Mouse (Mus musculus): ENCODE results near the gene Usp30. TPM values are rescaled to one million over a fixed set of nuclear protein-coding genes. Genes with fewer than 3 reads are reported as not detected.

Gene Usp30
- 1 to 10 TPM; 8.4 to 9.3 TPM for total RNA-seq (2021)
- long read RNA-seq, experiment 1, full-length matches to known transcripts: 12 of 20 reads
- long read RNA-seq, experiment 1, partial matches to known transcripts: 1 of 20 reads
- long read RNA-seq, experiment 1, other reads (novel, unspliced or antisense): 7 of 20 reads
- long read RNA-seq, experiment 2, full-length matches to known transcripts: 5 of 12 reads
- long read RNA-seq, experiment 2, partial matches to known transcripts: 1 of 12 reads
- long read RNA-seq, experiment 2, other reads (novel, unspliced or antisense): 6 of 12 reads

DNA sequence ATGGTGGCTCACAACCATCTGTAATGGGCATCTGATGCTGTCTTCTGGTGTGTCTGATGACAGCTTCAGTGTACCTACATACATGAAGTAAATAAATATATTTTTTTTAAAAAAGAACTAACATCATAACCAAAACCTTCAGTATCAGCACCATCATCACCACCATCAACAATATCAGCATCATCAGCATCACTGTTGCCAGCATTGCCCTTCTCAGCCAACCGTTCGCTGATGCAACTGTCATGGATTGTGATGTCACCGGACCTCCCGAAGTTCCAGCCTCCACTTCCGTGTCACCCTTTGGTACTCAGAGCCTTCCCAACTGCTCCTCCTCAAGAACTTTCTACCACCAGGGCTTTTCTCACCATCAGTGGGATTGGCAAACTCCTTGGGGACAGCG is at the start of gene Usp30:
TSS of gene Usp30 (plus strand) at position 301 of the 400 bp plus-strand sequence.
- H3K27ac ChIP-seq: no peak within 1 kb of the TSS
- no peak for TF ChIP-seq CTCF (IDR thresholded peaks at IDR 0.05)
- intact Hi-C loops (cut with DNase I): no loop called here
- no peak within 1 kb of the TSS for H3K4me3 ChIP-seq
- DNase-seq: no peak

DNA sequence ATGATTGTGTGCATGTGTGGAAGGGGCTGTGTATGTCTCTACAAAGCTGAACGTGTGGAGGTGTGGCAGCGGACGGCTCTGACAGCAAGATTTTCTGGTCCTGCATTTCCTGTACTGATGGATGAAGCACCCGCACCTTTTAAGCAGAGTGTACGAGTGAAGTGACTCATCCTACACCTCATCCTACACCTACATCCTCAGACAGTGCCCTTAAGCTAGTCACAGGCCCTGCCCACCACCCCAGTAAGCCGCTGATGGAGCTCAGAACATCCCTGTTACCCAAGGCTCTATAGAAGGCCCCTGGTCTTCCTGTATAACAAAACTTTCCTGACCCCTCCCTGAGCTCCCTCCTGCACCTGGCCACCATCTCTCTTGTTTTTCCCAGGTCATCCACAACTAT is 40.9 kb upstream of the Usp30 start:
- no peak for DNase-seq
- Histone ChIP-seq H3K4me3 (no peak overlapping the region), H3K27ac (no peak overlapping the region)
- intact Hi-C loops (cut with DNase I): no loop called here
- no peak for TF ChIP-seq CTCF (IDR thresholded peaks at IDR 0.05)

DNA sequence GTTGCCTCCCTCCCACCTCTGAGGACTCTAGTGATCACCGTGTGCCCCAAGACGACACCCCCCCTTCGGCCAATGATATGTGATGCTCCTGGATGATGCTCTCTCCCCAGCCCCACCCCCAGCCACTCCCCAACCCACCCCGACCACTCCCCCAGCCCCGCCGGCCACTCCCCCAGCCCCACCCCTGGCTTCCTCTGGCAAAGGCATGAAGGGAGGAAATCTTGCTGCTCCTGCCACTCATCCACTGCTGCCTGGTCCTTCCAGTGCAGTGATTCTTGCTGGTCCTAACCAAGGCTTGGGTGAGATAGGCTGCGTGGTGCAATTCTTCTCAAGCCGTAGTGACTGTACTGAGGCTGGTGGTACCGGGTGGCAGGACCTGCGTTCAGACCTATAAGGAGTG is 40.4 kb upstream of the Usp30 start:
- intact Hi-C loops (cut with DNase I): no loop called here
- no peak overlapping the region for H3K27ac ChIP-seq
- no peak for TF ChIP-seq CTCF (IDR thresholded peaks at IDR 0.05)
- DNase-seq: no peak
- no peak overlapping the region for H3K4me3 ChIP-seq

DNA sequence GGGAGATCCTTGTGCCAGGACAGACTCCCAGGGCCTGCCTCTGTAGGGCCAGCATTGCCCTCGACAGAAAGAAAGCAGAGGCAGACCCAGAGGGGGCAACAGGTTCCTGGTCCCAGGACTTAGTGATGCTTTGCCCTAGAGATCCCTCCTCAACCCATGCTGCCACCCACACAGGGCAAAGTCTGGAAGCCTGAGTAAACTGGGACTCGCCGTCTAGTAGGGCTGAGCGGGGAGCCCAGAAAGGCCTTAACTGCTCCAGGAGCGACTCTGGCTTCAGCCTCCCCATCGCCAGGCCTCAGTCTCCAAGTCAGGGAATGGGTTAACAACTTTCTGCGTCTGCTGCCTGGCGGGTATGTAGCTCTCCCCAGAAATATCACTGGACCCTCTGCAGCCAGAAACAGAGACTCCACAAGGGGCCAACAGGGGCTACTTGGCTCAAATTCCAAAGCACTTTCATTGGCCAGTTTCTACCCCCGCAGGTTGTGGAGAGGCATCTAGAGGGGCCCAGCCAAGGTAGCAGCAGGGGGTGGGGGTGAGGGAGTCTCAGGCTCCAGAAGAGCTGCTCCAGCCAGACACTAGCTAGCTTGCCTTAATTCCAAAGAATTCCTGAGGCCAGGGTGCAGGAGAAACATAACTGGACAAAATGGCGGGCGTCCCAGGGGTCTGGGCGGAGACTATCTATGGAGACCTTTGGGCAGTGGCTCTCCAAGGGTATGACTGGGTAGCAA is 37.9 kb upstream of the Usp30 start:
- DNase-seq: no peak
- intact Hi-C loops (cut with DNase I): no loop called here
- no peak overlapping the region for H3K27ac ChIP-seq
- TF ChIP-seq CTCF (IDR thresholded peaks at IDR 0.05): no peak
- H3K4me3 ChIP-seq: no peak overlapping the region

DNA sequence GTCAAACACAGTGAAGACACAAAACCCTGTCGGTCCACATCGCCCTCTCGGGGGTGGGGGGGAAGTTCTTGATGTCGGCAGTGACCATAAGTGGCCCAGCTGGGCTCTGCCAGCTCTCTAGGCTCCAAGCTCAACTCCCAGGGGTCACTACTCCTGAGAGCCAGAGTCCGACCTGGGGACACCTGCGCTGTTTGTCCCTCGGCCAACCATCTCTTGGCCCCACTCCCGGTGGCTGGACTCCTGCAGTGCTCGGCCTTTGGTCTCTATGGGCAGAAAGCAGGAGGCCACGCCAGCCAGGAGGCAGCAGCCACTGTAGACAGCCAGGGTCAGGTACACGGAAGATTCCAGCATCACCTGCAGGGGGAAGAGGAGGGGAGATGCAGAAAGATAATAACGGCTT is 37.1 kb upstream of the Usp30 start:
- TF ChIP-seq CTCF (IDR thresholded peaks at IDR 0.05): no peak
- no peak overlapping the region for H3K4me3 ChIP-seq
- H3K27ac ChIP-seq: no peak overlapping the region
- DNase-seq: no peak
- intact Hi-C loops (cut with DNase I): no loop called here

DNA sequence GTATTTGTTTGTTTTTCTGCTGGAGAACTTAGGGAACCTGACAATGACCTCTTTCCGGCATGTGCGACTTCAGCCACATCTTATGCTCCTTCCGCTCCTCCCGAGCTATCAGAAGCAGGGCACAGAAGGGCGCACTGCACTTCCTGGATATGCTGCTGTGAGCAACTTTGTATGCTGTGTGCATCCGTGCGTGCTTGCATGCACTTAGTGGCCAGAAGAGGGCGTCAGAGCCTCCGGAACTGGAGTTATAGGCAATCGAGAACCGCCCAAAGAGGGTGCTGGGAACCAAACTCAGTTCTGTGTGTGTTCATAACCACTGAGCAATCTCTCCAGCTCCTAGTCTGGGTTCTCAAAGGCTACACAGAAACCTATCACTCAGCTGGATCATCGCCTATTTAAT is 34.6 kb upstream of the Usp30 start:
- H3K4me3 ChIP-seq: no peak overlapping the region
- TF ChIP-seq CTCF (IDR thresholded peaks at IDR 0.05): no peak
- intact Hi-C loops (cut with DNase I): no loop called here
- H3K27ac ChIP-seq: no peak overlapping the region
- DNase-seq: no peak

DNA sequence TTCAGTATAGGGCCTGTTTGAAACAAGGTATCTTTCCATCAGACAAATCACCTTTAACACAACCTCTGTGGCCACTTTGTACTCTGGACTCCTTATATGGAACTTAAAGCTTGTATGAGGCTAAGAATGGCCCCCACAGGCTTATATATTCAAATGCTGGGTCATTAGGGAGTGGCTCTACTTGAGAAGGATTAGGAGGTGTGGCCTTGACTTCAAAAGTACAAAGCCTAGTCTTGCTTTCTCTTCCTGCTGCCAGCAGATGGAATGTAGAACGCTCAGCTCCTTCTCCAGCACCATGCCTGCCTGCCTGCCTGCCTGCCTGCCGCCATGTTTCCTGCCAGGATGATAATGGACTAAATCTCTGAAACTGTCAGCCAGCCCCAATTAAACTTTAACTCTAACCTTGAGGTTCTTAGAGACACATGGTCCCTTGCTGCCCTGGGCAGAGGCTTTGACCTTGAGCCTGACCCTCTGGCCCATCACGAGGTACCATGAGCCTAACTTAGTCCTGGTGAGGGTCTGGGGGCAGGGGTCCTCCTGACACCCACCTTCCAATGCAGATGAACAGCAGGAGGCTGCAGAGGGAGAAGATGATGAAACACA is 33.0 kb upstream of the Usp30 start:
- Histone ChIP-seq H3K27ac (no peak overlapping the region), H3K4me3 (no peak overlapping the region)
- DNase-seq: no peak
- intact Hi-C loops (cut with DNase I): no loop called here
- no peak for TF ChIP-seq CTCF (IDR thresholded peaks at IDR 0.05)

DNA sequence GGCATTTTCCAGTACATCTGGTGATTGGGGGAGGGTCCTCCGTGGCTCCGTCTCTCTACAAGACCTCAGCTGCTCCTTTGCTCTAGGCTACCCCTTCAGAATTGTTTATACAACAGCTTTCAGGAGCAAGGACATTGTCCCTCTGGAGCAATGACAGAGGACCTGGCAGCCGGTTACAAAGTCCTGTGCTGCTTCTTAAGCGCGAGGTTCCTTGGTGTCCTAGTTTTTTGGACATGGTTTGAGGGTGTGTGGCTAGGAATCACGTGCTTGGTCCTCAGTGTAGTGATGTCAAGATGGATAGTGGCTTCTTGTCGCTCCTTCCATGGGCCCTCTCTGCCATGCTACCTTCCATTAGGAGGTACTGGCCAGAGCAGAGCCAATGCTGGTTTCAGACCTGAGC is 30.9 kb upstream of the Usp30 start:
- H3K4me3 ChIP-seq: no peak overlapping the region
- no peak overlapping the region for H3K27ac ChIP-seq
- no peak for DNase-seq
- no peak for TF ChIP-seq CTCF (IDR thresholded peaks at IDR 0.05)
- intact Hi-C loops (cut with DNase I): no loop called here

DNA sequence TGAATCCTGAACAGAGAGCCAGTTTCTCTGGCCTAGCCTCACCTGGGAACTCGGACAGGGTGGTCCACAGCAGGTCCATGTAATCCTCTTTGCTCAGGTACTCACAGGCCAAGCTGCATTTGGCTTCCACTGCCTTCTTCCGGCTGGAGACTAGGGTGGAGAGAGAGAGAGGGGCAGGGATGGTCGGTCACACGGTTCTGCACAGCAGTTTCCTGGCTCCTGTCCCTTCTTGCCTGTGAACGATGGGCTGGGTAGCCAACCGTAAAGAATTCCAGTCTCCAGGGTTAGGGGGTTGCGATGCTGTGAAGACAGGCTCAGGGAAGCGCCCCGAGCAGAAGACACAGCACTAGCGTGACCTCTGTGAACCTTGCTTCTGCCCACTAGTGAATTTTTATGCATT is 30.1 kb upstream of the Usp30 start:
- intact Hi-C loops (cut with DNase I): no loop called here

DNA sequence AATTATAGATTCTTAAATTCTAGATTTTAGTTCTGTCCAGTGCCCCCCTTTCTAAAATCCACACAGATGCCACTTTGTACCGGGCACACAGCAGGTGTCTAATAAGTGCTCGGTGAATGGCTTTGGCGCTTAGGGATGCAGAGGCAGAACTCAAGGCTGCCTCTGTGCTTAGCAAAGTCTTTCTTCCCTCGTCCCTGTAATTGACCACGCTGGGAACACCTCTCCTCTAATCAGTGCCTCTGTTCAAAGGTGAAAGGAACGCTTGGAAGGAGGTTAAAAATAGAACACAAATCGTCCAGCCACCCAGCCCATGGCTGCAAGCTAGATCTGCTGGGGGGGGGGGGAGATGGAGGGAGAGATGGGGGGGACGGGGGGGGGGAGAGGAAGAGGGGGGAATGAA is 24.8 kb upstream of the Usp30 start:
- intact Hi-C loops (cut with DNase I): no loop called here
- no peak for DNase-seq
- Histone ChIP-seq H3K4me3 (no peak overlapping the region), H3K27ac (no peak overlapping the region)
- TF ChIP-seq CTCF (IDR thresholded peaks at IDR 0.05): no peak

More for the DNA sequence above, 30.1 kb upstream of the Usp30 start:
- no peak for DNase-seq
- TF ChIP-seq CTCF (IDR thresholded peaks at IDR 0.05): no peak
- no peak overlapping the region for H3K4me3 ChIP-seq
- H3K27ac ChIP-seq: no peak overlapping the region

DNA sequence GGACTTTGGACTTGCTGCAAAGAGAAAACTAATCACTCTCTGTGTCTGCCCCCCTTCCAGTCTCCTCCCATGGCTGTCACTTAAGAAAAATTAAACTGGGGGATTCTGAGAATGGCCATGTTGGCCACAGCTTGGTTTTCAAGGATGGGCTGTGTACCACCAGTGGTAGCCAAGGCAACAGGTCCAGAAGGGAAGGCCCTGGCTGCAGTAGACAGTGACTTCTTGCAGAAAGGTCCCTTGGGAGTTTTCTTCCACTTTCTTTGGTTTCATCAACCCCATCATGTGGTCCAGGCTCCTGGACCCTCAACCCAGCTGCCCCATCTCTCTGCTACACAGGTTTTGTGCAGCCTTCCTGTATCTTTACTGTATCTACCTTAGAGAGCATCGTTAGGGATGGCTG is 24.4 kb upstream of the Usp30 start:
- intact Hi-C loops (cut with DNase I): no loop called here
- peak; percentile 4 for DNase-seq
- Histone ChIP-seq H3K27ac (no peak overlapping the region), H3K4me3 (no peak overlapping the region)
- no peak for TF ChIP-seq CTCF (IDR thresholded peaks at IDR 0.05)

DNA sequence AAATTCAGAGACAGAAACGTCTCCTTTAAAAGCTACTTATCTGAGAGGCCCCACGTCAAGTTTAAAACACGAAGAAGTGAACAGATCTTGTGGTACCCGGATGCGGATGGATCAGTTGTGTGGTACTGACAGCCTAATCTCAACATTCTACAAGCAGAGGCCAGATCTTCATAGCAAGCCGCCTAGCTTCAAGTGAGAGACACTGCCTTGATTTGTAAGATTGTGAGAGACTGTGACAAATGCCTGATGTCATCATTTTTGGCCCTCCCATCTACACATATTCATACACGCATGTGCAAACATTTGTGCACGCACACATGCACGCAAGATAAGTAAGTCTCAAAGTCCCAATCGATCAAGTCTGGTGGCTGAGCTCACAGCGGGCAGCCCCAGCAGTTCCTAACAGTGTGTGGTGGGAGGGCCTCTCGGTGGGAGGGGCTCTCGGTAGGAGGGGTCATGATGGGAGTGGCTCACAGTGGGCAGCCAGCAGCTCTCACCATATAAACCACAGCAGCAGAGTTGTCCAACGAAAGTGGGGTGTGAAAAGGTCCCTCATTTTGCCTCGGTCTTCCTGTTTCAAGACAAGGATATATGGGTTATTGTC is 23.8 kb upstream of the Usp30 start:
- DNase-seq: peak; percentile 35
- TF ChIP-seq CTCF (IDR thresholded peaks at IDR 0.05): no peak
- intact Hi-C loops (cut with DNase I): no loop called here
- Histone ChIP-seq H3K27ac (no peak overlapping the region), H3K4me3 (no peak overlapping the region)

DNA sequence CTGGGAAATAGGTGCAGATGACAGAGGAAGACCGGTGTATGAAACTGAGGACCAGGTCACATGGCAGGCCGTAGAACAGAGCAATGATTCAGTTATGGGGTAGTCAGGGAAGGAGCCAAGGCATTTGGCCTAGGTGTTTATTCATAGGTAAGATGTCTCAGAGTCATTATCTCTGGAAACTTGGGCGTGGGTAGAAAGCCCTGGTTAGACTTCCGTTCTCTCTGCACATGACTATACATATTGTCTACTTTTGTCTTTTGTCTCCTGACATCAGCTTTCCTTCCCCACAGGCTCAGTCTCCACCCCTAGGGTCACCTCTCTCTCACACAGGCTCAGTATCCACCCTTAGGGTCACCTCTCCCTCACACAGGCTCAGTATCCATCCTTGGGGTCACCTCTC is 21.5 kb upstream of the Usp30 start:
- H3K4me3 ChIP-seq: no peak overlapping the region
- DNase-seq: no peak
- no peak for TF ChIP-seq CTCF (IDR thresholded peaks at IDR 0.05)
- intact Hi-C loops (cut with DNase I): no loop called here
- H3K27ac ChIP-seq: no peak overlapping the region

Data from gastrocnemius, adult 2 months (tissue).